Mouse (Mus musculus) stomach, embryonic 16.5 days (tissue): Measurements from ENCODE around the gene Olig2. TPM values are rescaled to one million over a fixed set of nuclear protein-coding genes. Genes with fewer than 3 reads are reported as not detected.

Experiments used
- ATAC-seq: fragments of 200-750 bp; cut with Nextera tagmentation; 2 replicates; pipeline ENCODE4 v1.8.0; 2017; ENCODE audit warnings: moderate number of reproducible peaks, moderate TSS enrichment; ENCODE audit not compliant: insufficient read depth, low FRiP score
- H3K27ac ChIP-seq: fragments of 300-500 bp; sonication (generic); 2 replicates; pipeline ENCODE4 v1.5.1; 2014; ENCODE audit warnings: low read length
- H3K27me3 ChIP-seq: fragments of 300-500 bp; sonication (generic); 2 replicates; pipeline ENCODE4 v1.6.1; 2014; ENCODE audit warnings: low read length, control low read depth, mixed read lengths; ENCODE audit not compliant: control insufficient read depth, insufficient read depth
- H3K36me3 ChIP-seq: fragments of 300-500 bp; sonication (generic); 2 replicates; pipeline ENCODE4 v1.6.1; 2014; ENCODE audit warnings: low read length; ENCODE audit not compliant: control insufficient read depth, insufficient read depth
- H3K4me1 ChIP-seq: fragments of 300-500 bp; sonication (generic); 2 replicates; pipeline ENCODE4 v1.6.1; 2014; ENCODE audit warnings: low read length, control low read depth, mixed read lengths; ENCODE audit not compliant: control insufficient read depth, insufficient read depth
- H3K4me2 ChIP-seq: fragments of 300-500 bp; sonication (generic); 2 replicates; pipeline ENCODE4 v1.6.1; 2014; ENCODE audit warnings: low read depth, low read length, mixed read lengths
- H3K4me3 ChIP-seq: fragments of 300-500 bp; sonication (generic); replicated peaks from 2 replicates; pipeline ENCODE4 v1.5.1; 2014; ENCODE audit warnings: mild to moderate bottlenecking, low read length
- H3K9ac ChIP-seq: fragments of 300-500 bp; sonication (generic); 2 replicates; pipeline ENCODE4 v1.6.1; 2014; ENCODE audit warnings: low read length
- H3K9me3 ChIP-seq: fragments of 300-500 bp; sonication (generic); replicated peaks from 2 replicates; pipeline ENCODE4 v1.6.1; 2016; ENCODE audit warnings: low read length, control low read depth; ENCODE audit not compliant: control insufficient read depth
- WGBS: fragments of 180-500 bp; shearing (Covaris S2); extraction: QIAGEN DNeasy Blood & Tissue Kit; methylation state at CpG from one replicate; pipeline ENCODE4 v1.1.7; 2014; 5-methylcytosine and 5-hydroxymethylcytosine counted together
- polyA plus RNA-seq: library from polyadenylated mRNA; unstranded; fragments of >200 nt; fragmentation: Nextera tagmentation; extraction: Ambion mirVana; gene quantifications from 2 replicates; pipeline ENCODE4 v1.2.1, GENCODE M21; 2015

Olig2 gene
- polyA plus RNA-seq, 1 experiment from 2014 or later = not detected

GRCm38 (mm10) chr16:91224481-91225232, 600 bp upstream of the Olig2 start:
- 2% methylated on average over 26 of the region's 26 CpGs for WGBS
- H3K36me3 ChIP-seq = no peaks in the 10 kb centered on the region
- peak overlapping the region; percentile 28 for H3K4me3 ChIP-seq
- H3K27me3 ChIP-seq = peaks cover 99% of the 10 kb centered on the region
- no peak overlapping the region for H3K27ac ChIP-seq
- H3K9me3 ChIP-seq = no peaks in the 10 kb centered on the region
- peaks cover 11% of the 10 kb centered on the region for H3K4me1 ChIP-seq
- H3K4me2 ChIP-seq = peak overlapping the region; percentile 48
- H3K9ac ChIP-seq = peak overlapping the region; percentile 6; the same call in 1 of the 2 replicates
- ATAC-seq = no peak

DNA sequence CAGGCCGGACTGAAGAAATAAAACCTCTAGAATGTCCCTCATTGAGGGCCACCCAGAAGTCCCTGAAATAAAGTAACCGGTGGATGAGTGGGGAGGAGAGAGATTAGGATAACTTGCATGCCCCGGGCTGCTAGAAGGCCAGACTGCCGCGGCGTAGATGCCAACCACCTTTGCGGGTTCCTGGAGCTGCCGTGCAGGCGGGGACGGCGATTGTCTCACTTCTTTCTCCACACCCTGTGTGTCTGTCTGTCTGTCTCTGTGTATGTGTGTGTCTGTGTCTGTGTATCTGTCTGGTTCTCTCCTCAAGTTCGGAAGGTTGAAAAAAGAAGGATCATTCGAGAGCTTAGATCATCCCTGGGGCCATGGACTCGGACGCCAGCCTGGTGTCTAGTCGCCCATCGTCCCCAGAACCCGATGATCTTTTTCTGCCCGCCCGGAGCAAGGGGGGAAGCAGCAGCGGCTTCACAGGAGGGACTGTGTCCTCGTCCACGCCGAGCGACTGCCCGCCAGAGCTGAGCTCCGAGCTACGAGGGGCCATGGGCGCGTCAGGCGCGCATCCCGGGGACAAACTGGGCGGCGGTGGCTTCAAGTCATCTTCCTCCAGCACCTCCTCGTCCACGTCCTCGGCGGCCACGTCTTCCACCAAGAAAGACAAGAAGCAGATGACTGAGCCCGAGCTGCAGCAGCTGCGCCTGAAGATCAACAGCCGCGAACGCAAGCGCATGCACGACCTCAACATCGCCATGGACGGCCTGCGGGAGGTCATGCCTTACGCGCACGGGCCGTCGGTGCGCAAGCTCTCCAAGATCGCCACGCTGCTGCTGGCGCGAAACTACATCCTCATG, 1.0 kb downstream of the Olig2 start:
- no peak overlapping the region for H3K27ac ChIP-seq
- no peak overlapping the region for H3K4me2 ChIP-seq
- no peak overlapping the region; the same call in 1 of the 2 replicates for H3K4me3 ChIP-seq
- WGBS = under 1% methylated on average over 60 of the region's 60 CpGs
- peaks cover 11% of the 10 kb centered on the region for H3K4me1 ChIP-seq
- no peak overlapping the region for H3K9ac ChIP-seq
- no peaks in the 10 kb centered on the region for H3K9me3 ChIP-seq
- no peaks in the 10 kb centered on the region for H3K36me3 ChIP-seq
- no peak for ATAC-seq
- peaks cover 97% of the 10 kb centered on the region for H3K27me3 ChIP-seq

- peak overlapping the region; percentile 6 for H3K4me3 ChIP-seq
- 0 out of 2 replicates have a peak overlapping the region, but pooled peaks have one; percentile 12 for H3K4me2 ChIP-seq
- WGBS = 2% methylated on average over 80 of the region's 85 CpGs
- H3K9me3 ChIP-seq = no peaks in the 10 kb centered on the region
- no peaks in the 10 kb centered on the region for H3K36me3 ChIP-seq
- H3K27ac ChIP-seq = no peak overlapping the region
- H3K4me1 ChIP-seq = peaks cover 9% of the 10 kb centered on the region
- peaks cover 97% of the 10 kb centered on the region for H3K27me3 ChIP-seq
- no peak for ATAC-seq
- H3K9ac ChIP-seq = no peak overlapping the region
Observed at GRCm38 (mm10) chr16:91226883-91227759, 1.9 kb downstream of the Olig2 start.

DNA sequence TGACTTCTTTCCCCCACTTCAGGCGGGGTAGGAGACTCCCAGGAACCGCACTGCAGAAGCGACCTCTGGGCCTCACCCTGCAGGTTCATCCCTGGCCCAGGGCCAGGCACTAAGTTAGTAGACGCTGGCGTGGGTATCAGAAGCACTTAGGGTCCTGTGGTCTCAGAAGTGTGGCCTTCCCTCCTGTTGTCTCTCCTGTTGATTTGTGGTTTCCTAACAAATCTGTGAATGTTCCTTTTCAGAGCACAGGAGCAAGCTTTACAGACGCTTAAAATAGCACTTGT, 2.4 kb downstream of the Olig2 start:
- Histone ChIP-seq H3K9me3 (no peaks in the 10 kb centered on the region), H3K4me2 (no peak overlapping the region), H3K27me3 (peaks cover 97% of the 10 kb centered on the region), H3K27ac (no peak overlapping the region), H3K4me1 (peaks cover 7% of the 10 kb centered on the region; the same call in 1 of the 2 replicates), H3K9ac (no peak overlapping the region), H3K4me3 (no peak overlapping the region), H3K36me3 (no peaks in the 10 kb centered on the region)
- no peak for ATAC-seq
- 1% methylated on average over 6 of the region's 6 CpGs for WGBS

GRCm38 (mm10) chr16:91228238-91229071, 3.2 kb downstream of the Olig2 start:
- peaks cover 7% of the 10 kb centered on the region; the same call in 1 of the 2 replicates for H3K4me1 ChIP-seq
- 4% methylated on average over 30 of the region's 30 CpGs for WGBS
- no peak overlapping the region for H3K4me2 ChIP-seq
- H3K36me3 ChIP-seq = no peaks in the 10 kb centered on the region
- H3K9ac ChIP-seq = no peak overlapping the region
- H3K9me3 ChIP-seq = no peaks in the 10 kb centered on the region
- H3K27me3 ChIP-seq = peaks cover 97% of the 10 kb centered on the region
- ATAC-seq = no peak
- no peak overlapping the region for H3K27ac ChIP-seq
- no peak overlapping the region for H3K4me3 ChIP-seq

GRCm38 (mm10) chr16:91229072-91229348, 3.8 kb downstream of the Olig2 start:
- Histone ChIP-seq H3K27me3 (peaks cover 97% of the 10 kb centered on the region), H3K9me3 (no peaks in the 10 kb centered on the region), H3K4me2 (no peak overlapping the region), H3K4me3 (no peak overlapping the region), H3K36me3 (no peaks in the 10 kb centered on the region), H3K4me1 (peaks cover 7% of the 10 kb centered on the region; the same call in 1 of the 2 replicates), H3K27ac (no peak overlapping the region), H3K9ac (no peak overlapping the region)
- no peak for ATAC-seq
- WGBS = 5% methylated on average over 10 of the region's 10 CpGs

GRCm38 (mm10) chr16:91229643-91230042, 4.4 kb downstream of the Olig2 start:
- ATAC-seq = no peak
- H3K27me3 ChIP-seq = peaks cover 97% of the 10 kb centered on the region
- no peak overlapping the region for H3K27ac ChIP-seq
- no peak overlapping the region for H3K4me2 ChIP-seq
- H3K9me3 ChIP-seq = no peaks in the 10 kb centered on the region
- peaks cover 7% of the 10 kb centered on the region; the same call in 1 of the 2 replicates for H3K4me1 ChIP-seq
- no peak overlapping the region for H3K9ac ChIP-seq
- no peak overlapping the region for H3K4me3 ChIP-seq
- 21% methylated on average over 8 of the region's 8 CpGs for WGBS
- no peaks in the 10 kb centered on the region for H3K36me3 ChIP-seq

GRCm38 (mm10) chr16:91231781-91232469, 6.7 kb downstream of the Olig2 start:
- Histone ChIP-seq H3K27ac (no peak overlapping the region), H3K4me1 (no peaks in the 10 kb centered on the region), H3K36me3 (no peaks in the 10 kb centered on the region), H3K27me3 (peaks cover 92% of the 10 kb centered on the region), H3K4me3 (no peak overlapping the region), H3K4me2 (no peak overlapping the region), H3K9me3 (no peaks in the 10 kb centered on the region), H3K9ac (no peak overlapping the region)
- no peak for ATAC-seq
- WGBS = 3% methylated on average over 26 of the region's 26 CpGs
